ENCODE assay signal across 20 mouse cellular contexts in the genomic region with DNA sequence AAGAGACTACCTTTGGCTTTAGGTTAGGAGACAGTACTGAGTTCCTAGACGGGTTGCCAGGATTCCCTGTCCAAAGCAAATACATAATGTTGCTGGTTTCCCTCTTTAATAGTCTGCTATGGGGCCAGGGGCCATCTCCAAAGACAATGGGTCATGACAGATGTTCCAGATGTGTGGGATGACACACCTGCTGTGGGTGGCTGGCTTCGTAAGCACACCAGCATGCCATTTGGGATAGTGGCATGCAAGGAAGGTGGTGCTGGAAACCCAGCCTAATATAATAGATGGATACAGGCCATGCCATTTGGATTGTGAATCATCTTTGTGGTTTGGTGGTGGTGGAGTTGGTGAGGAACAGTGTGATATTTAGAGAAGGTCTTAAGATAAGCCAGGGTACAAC. TPM values are rescaled to one million over a fixed set of nuclear protein-coding genes. Genes with fewer than 3 reads are reported as not detected.
DNase-seq lines count a peak whose midpoint lies in the region; TF ChIP-seq lines count a peak whose summit lies in the region.
"Had no signal": no experiment of that assay in that cellular context is flagged by ENCODE, and none has a peak within 500 bp of the region (broad histone marks: within the 10 kb centered on the region; RNA-seq: fewer than 3 reads in every experiment).

No protein-coding gene starts in this region.

- H3K27me3 ChIP-seq in myocyte (ENCODE audit: control insufficient read depth, insufficient read depth, insufficient read length): no peaks in the 10 kb centered on the region
- H3K27me3 ChIP-seq: embryonic facial prominence, embryonic 12.5 days; forebrain, embryonic 12.5 days had no signal

- H3ac ChIP-seq in myocyte (ENCODE audit: control insufficient read depth, insufficient read length): no peak overlapping the region

- TF ChIP-seq POLR2A in myocyte (IDR thresholded peaks at IDR 0.05; ENCODE audit: insufficient read length, low read depth): no peak

- peak; percentile 48 for DNase-seq in 3T3-L1 (ENCODE audit: low read depth, low spot score)
- DNase-seq in fat pad, adult 2 months (ENCODE audit: extremely low read depth, low read depth, low spot score): peak; percentile 78
- no peak for DNase-seq in left cerebral cortex, postnatal 36 days (ENCODE audit: low spot score in 2 of 2)
- no peak for DNase-seq in B cell, adult 2 months
- DNase-seq: adrenal gland, adult 2 months; adrenal gland, postnatal 10 days; adrenal gland, postnatal 25 days; cerebellum, adult 11 months; cerebellum, adult 18-20 months; cerebellum, adult 8-10 months; cerebellum, adult 9-11 months; cerebellum, postnatal 14 days; cerebellum, postnatal 36 days had no signal

- no peaks in the 10 kb centered on the region for H3K36me3 ChIP-seq in myocyte (ENCODE audit: control insufficient read depth, insufficient read depth)
- H3K36me3 ChIP-seq: embryonic facial prominence, embryonic 10.5 days; embryonic facial prominence, embryonic 12.5 days; forebrain, embryonic 10.5 days; forebrain, embryonic 12.5 days had no signal

- H3K79me2 ChIP-seq in myocyte (ENCODE audit: control insufficient read depth, insufficient read depth): no peaks in the 10 kb centered on the region

- H3K4me3 ChIP-seq in myocyte: no peak overlapping the region
- H3K4me3 ChIP-seq: embryonic facial prominence, embryonic 10.5 days; embryonic facial prominence, embryonic 12.5 days; forebrain, embryonic 10.5 days; forebrain, embryonic 12.5 days had no signal

- no peak overlapping the region for H3K4me2 ChIP-seq in myocyte (ENCODE audit: low read depth)
- H3K4me2 ChIP-seq: embryonic facial prominence, embryonic 12.5 days; forebrain, embryonic 12.5 days had no signal

- intact Hi-C loops in left cerebral cortex, postnatal 36 days (cut with DNase I): no loop called here

TF ChIP-seq in myocyte, 11 proteins besides CTCF, POLR2A, EP300 and RAD21:
- TF ChIP-seq SRF (IDR thresholded peaks at IDR 0.05; ENCODE audit: control insufficient read depth, insufficient read length, low read depth) (no peak), MYOD1 (IDR thresholded peaks at IDR 0.05; ENCODE audit: control insufficient read depth in 1 of 3, insufficient read length in 2 of 3, low read depth in 2 of 3) (peak in 2 of 3 experiments; percentile 93 to 94), USF1 (IDR thresholded peaks at IDR 0.05; ENCODE audit: low read depth) (no peak), E2F4 (IDR thresholded peaks at IDR 0.05; ENCODE audit: insufficient read depth) (no peak), MAX (IDR thresholded peaks at IDR 0.05; ENCODE audit: low read depth) (no peak), TCF3 (IDR thresholded peaks at IDR 0.05; ENCODE audit: insufficient read length, low read depth) (peak; percentile 15), MYOG (IDR thresholded peaks at IDR 0.05; ENCODE audit: control insufficient read depth in 1 of 3, insufficient read depth in 1 of 3, insufficient read length in 2 of 3, low read depth in 2 of 3) (peak in 2 of 3 experiments; percentile 41 to 78), POLR2AphosphoS2 (IDR thresholded peaks at IDR 0.05; ENCODE audit: insufficient read length, low read depth) (no peak)

RNA-seq across cellular contexts. Expression of gene Cers3, which starts 14.1 kb away (rescaled TPM):
- polyA plus RNA-seq in myocyte (2012; fragmentation: generic; extraction: Trizol): 0.14 TPM
- under 1 TPM; 0.22 to 0.68 TPM for total RNA-seq in left cerebral cortex, postnatal 36 days (2021)
- total RNA-seq: common myeloid progenitor, adult 5-6 weeks; MEL had no signal

RNA-seq across cellular contexts. Expression of gene Lins1, which starts 39.5 kb away (rescaled TPM):
- polyA plus RNA-seq in myocyte (2012; fragmentation: generic; extraction: Trizol): 6.7 TPM
- 1 to 10 TPM; 7.8 to 8.4 TPM for total RNA-seq in left cerebral cortex, postnatal 36 days (2021)

RNA-seq across cellular contexts. Expression of gene Asb7, which starts 39.8 kb away (rescaled TPM):
- polyA plus RNA-seq in myocyte (2012; fragmentation: generic; extraction: Trizol): 4.8 TPM
- total RNA-seq in left cerebral cortex, postnatal 36 days (2021): 10 to 100 TPM; 19.6 to 19.7 TPM

Comparison
In these comparisons a context has a peak if more than half of its experiments do, and no peak if none do; other contexts are left out.
1. DNase-seq: peak in 3T3-L1 (single experiment) and fat pad, adult 2 months (single experiment); none in left cerebral cortex, postnatal 36 days (0 of 2) and B cell, adult 2 months (0 of 2).